In the genomic region with DNA sequence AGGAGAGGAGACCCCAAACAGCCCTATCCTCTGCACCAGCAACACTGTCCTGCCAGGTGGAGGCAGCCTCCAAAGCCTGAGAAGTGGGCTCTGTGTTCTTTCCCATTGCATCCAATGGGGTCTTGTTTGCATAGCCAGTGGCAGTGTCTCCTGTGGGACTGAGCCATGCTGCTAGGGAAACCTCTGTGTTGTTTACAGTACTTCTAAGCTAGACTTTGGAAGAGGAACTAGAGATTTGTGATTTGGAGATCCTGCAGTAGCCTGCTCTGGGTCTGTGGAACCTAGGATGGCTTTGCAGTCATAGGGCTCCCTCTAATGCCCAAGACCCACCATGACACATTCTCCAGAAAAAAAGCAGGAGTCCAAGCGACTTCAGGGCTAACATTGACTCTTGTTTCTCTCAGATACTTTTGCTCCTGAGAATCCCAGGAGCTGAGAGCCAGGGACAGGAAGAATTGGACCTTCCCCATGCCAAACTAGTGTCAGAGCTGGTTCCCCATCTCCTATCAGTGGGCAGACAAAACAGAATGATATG, we compare ENCODE assay signal across 20 mouse cellular contexts. TPM values are rescaled to one million over a fixed set of nuclear protein-coding genes. Genes with fewer than 3 reads are reported as not detected.
DNase-seq lines count a peak whose midpoint lies in the region; ATAC-seq and TF ChIP-seq lines count a peak whose summit lies in the region.
"Not testable (repeated sequence)": the region's sequence is repeated elsewhere in the genome, so short reads cannot be mapped to it uniquely, and the experiment has no call there.
"Had no signal": no experiment of that assay in that cellular context is flagged by ENCODE, and none has a peak within 500 bp of the region (broad histone marks: within the 10 kb centered on the region; RNA-seq: fewer than 3 reads in every experiment).

No protein-coding gene starts in this region.

- ATAC-seq in lung, embryonic 14.5 days (ENCODE audit: insufficient read depth), result not testable (repeated sequence)

- H3K9me3 ChIP-seq in lung, embryonic 14.5 days (ENCODE audit: low read depth, low read length), result not testable (repeated sequence)

- H3K4me3 ChIP-seq in lung, embryonic 14.5 days (ENCODE audit: low read depth, low read length), result not testable (repeated sequence)

- not testable (repeated sequence) for H3K4me1 ChIP-seq in lung, embryonic 14.5 days (ENCODE audit: insufficient read depth)

- H3K9ac ChIP-seq in lung, embryonic 14.5 days, result not testable (repeated sequence)

- not testable (repeated sequence) for H3K36me3 ChIP-seq in lung, embryonic 14.5 days (ENCODE audit: insufficient read depth)

- not testable (repeated sequence) for H3K27me3 ChIP-seq in lung, embryonic 14.5 days (ENCODE audit: insufficient read depth, low read length)

- DNase-seq in ZHBTc4 (ENCODE audit: low read depth, low spot score), result peak; percentile 31
- DNase-seq in cerebellum, adult 8-10 months, result peak; percentile 6
- peak; percentile 81 for DNase-seq in heart, adult 11 months
- DNase-seq in kidney, adult 11 months, result peak; percentile 16
- peak; percentile 31 to 44 for DNase-seq in kidney, postnatal 4 days
- DNase-seq in left cerebral cortex, adult 18-20 months (ENCODE audit: low spot score in 2 of 2), result peak; percentile 7 to 22
- peak; percentile 9 for DNase-seq in lung, embryonic 14.5 days
- DNase-seq in thymus, postnatal 14 days, result peak; percentile 4

- TF ChIP-seq CTCF in lung, embryonic 14.5 days (IDR thresholded peaks at IDR 0.05; ENCODE audit: low read depth), result not testable (repeated sequence)

- not testable (repeated sequence) for H3K27ac ChIP-seq in lung, embryonic 14.5 days (ENCODE audit: low read depth)

- WGBS in lung, embryonic 14.5 days, result 8% methylated on average over 1 of the region's 1 CpGs

- not testable (repeated sequence) for H3K4me2 ChIP-seq in lung, embryonic 14.5 days

RNA-seq across cellular contexts. Expression of a gene that starts 42.2 kb away (rescaled TPM):
- total RNA-seq in left cerebral cortex, adult 18-20 months (2021), result not detected
- polyA plus RNA-seq in lung, embryonic 14.5 days (2014; fragmentation: Nextera tagmentation; extraction: Ambion mirVana), result not detected in 2 replicates
- total RNA-seq: granulocyte monocyte progenitor cell, adult 5-6 weeks; heart, postnatal 25 days; left cerebral cortex, postnatal 10 days; MEL had no signal
- polyA plus RNA-seq: C2C12; forebrain, embryonic 14.5 days; hindbrain, embryonic 16.5 days; kidney, embryonic 15.5 days; liver, embryonic 11.5 days; midbrain, embryonic 11.5 days; neural tube, embryonic 14.5 days; thymus, adult 2 months had no signal

Comparison
In these comparisons a context has a peak if more than half of its experiments do, and no peak if none do; other contexts are left out.
1. DNase-seq: peak in every context shown above with its lines; median percentile 81 in heart, adult 11 months; 38 in kidney, postnatal 4 days; 31 in ZHBTc4; 16 in kidney, adult 11 months; 14 in left cerebral cortex, adult 18-20 months; 9 in lung, embryonic 14.5 days; 6 in cerebellum, adult 8-10 months; 4 in thymus, postnatal 14 days.